Mouse (Mus musculus): ENCODE results near the gene Myoz2. TPM values are rescaled to one million over a fixed set of nuclear protein-coding genes. Genes with fewer than 3 reads are reported as not detected.

Gene Myoz2
- not detected in 2 replicates for polyA plus RNA-seq (2012; rRNA removed)

GRCm38 (mm10) chr3:123034752-123035151 is at the start of gene Myoz2:
Gene Myoz2 (minus strand): TSS chr3:123035015.

GRCm38 (mm10) chr3:122984249-122985182 is 50.3 kb downstream of the Myoz2 start, which contains the start of gene Usp53:
Gene Usp53 (minus strand): TSS chr3:122984510.

Other genes starting within 250 kb of the Myoz2 start
- not detected in 2 replicates for gene Fabp2, start 139.9 kb downstream of the Myoz2 start, polyA plus RNA-seq (2012; rRNA removed)
- not detected in 2 replicates for gene Gm10959, start 115.7 kb downstream of the Myoz2 start, polyA plus RNA-seq (2012; rRNA removed)
- gene 1810037I17Rik, start 110.8 kb downstream of the Myoz2 start, polyA plus RNA-seq (2012; rRNA removed): 17.8 and 31.5 TPM in 2 replicates
- gene Usp53, start 50.5 kb downstream of the Myoz2 start, polyA plus RNA-seq (2012; rRNA removed): 4.1 and 4.8 TPM in 2 replicates
- gene Synpo2, start 201.1 kb upstream of the Myoz2 start, polyA plus RNA-seq (2012; rRNA removed): 11.9 and 18.8 TPM in 2 replicates
- gene Sec24d, start 232.4 kb upstream of the Myoz2 start, polyA plus RNA-seq (2012; rRNA removed): 126 and 150 TPM in 2 replicates

Measured in ovary, adult 2 months (tissue).